Mouse (Mus musculus): ENCODE data around the gene Bfsp2. TPM values are rescaled to one million over a fixed set of nuclear protein-coding genes. Genes with fewer than 3 reads are reported as not detected.

The Bfsp2 gene
- polyA plus RNA-seq (2014; fragmentation: Nextera tagmentation; extraction: Ambion mirVana), result 0.24 and 0.30 TPM in 2 replicates

DNA sequence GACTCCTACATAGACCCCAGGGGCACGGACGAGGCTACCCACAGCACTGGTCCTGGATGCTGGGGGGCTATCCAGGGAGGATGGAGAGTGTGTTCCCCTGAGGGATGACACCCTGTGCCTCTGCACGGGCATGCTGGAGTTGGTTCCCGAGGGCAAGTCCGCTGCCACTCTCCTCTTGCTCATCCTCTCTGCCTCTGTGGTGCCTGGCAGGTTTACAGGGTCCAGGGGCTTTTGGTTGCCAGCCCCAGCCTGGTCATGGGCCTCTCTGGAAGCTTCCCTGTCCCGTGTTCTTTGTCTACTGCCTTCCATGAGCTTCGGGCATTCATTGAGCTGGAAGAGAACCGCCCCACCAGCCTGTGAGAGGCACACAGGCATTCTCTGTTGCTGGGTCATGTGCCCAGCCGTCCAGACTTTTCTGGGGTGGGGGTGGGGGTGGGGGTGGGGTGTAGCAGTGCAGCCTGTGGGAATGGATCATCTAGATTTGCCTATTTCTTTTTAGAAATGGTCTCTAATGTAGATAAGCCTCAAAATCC is at the start of gene Bfsp2:
Gene Bfsp2, minus strand, starts transcription at position 377 of the 533 bp plus-strand sequence.
- H3K9ac ChIP-seq (ENCODE audit: low read length), result no peak within 1 kb of the TSS
- no peak within 1 kb of the TSS for H3K4me2 ChIP-seq (ENCODE audit: low read length)
- no peak within 1 kb of the TSS for H3K4me3 ChIP-seq (ENCODE audit: low read depth, low read length)
- 76% methylated on average over 9 of the region's 9 CpGs for WGBS
- H3K4me1 ChIP-seq (replicated peaks; ENCODE audit: control insufficient read depth, insufficient read depth, low read length), result peaks cover 4% of the 10 kb centered on the region; the same call in 1 of the 2 replicates
- no peak within 1 kb of the TSS for H3K27ac ChIP-seq (ENCODE audit: low read depth)
- no peaks in the 10 kb centered on the region for H3K27me3 ChIP-seq (replicated peaks; ENCODE audit: control insufficient read depth, insufficient read depth, low read length)
- no peaks in the 10 kb centered on the region for H3K36me3 ChIP-seq (ENCODE audit: control insufficient read depth, insufficient read depth, low read length)
- H3K9me3 ChIP-seq (ENCODE audit: control insufficient read depth, low read length), result no peaks in the 10 kb centered on the region
- DNase-seq (ENCODE audit: low spot score) (no peak), ATAC-seq (replicated peaks; ENCODE audit: low FRiP score, low TSS enrichment, low read depth) (no peak)

DNA sequence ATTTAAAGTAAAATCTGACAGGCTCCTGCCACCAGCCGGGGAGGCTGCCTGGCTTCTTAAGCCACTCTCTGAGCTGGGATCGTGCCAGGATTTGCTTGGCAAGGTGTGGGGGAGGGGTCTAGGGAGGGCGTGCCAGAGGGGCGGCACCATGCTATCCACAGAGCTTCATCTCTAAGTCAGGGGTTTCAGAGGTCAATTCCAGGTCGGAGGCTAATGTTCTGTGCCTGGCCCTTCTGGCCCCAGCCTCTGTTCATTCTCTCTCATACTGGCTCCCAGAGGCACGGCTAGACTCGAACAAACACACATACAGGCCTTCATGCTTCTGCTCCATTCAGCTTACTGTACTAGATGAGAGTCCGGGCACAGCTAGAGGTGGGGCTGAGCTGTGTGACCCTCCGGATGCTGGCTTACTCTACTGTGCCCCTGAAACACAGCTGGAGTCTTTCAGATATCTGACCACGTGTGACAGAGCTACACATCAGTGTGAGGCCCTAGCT is 44.9 kb upstream of the Bfsp2 start:
- peaks cover 14% of the 10 kb centered on the region; the same call in 1 of the 2 replicates for H3K4me1 ChIP-seq (replicated peaks; ENCODE audit: control insufficient read depth, insufficient read depth, low read length)
- H3K4me3 ChIP-seq (ENCODE audit: low read depth, low read length), result no peak overlapping the region
- no peak overlapping the region for H3K9ac ChIP-seq (ENCODE audit: low read length)
- H3K27ac ChIP-seq (ENCODE audit: low read depth), result no peak overlapping the region
- no peak for DNase-seq (ENCODE audit: low spot score)
- WGBS, result 16% methylated on average over 10 of the region's 10 CpGs
- no peaks in the 10 kb centered on the region for H3K36me3 ChIP-seq (ENCODE audit: control insufficient read depth, insufficient read depth, low read length)
- ATAC-seq (replicated peaks; ENCODE audit: low FRiP score, low TSS enrichment, low read depth), result no peak
- H3K27me3 ChIP-seq (replicated peaks; ENCODE audit: control insufficient read depth, insufficient read depth, low read length), result no peaks in the 10 kb centered on the region
- H3K4me2 ChIP-seq (ENCODE audit: low read length), result no peak overlapping the region
- H3K9me3 ChIP-seq (ENCODE audit: control insufficient read depth, low read length), result no peaks in the 10 kb centered on the region

DNA sequence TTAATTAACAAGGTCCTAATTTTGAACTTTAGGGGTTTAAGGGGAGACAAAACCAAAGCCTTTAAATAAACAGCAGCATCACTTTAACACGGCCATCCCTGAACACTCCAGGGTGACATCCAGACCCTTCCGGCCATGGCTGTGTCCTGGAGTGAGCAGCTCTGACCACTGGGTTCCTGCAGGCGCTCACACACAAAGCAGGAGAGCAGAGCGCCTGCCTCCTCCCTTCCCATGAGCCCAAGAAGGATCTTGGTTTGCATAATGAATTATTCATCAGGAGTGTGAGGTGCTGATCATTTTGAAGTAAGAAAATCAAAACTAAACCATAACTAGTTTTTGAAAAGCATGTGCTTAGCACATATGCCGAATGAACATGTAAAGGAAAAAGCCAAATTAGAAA is 44.4 kb upstream of the Bfsp2 start:
- Histone ChIP-seq H3K27me3 (replicated peaks; ENCODE audit: control insufficient read depth, insufficient read depth, low read length) (no peaks in the 10 kb centered on the region), H3K9me3 (ENCODE audit: control insufficient read depth, low read length) (no peaks in the 10 kb centered on the region), H3K4me3 (ENCODE audit: low read depth, low read length) (no peak overlapping the region), H3K4me2 (ENCODE audit: low read length) (no peak overlapping the region), H3K36me3 (ENCODE audit: control insufficient read depth, insufficient read depth, low read length) (no peaks in the 10 kb centered on the region), H3K27ac (ENCODE audit: low read depth) (no peak overlapping the region), H3K9ac (ENCODE audit: low read length) (no peak overlapping the region), H3K4me1 (replicated peaks; ENCODE audit: control insufficient read depth, insufficient read depth, low read length) (peaks cover 14% of the 10 kb centered on the region; the same call in 1 of the 2 replicates)
- DNase-seq (ENCODE audit: low spot score) (no peak), ATAC-seq (replicated peaks; ENCODE audit: low FRiP score, low TSS enrichment, low read depth) (no peak)
- 42% methylated on average over 5 of the region's 5 CpGs for WGBS

DNA sequence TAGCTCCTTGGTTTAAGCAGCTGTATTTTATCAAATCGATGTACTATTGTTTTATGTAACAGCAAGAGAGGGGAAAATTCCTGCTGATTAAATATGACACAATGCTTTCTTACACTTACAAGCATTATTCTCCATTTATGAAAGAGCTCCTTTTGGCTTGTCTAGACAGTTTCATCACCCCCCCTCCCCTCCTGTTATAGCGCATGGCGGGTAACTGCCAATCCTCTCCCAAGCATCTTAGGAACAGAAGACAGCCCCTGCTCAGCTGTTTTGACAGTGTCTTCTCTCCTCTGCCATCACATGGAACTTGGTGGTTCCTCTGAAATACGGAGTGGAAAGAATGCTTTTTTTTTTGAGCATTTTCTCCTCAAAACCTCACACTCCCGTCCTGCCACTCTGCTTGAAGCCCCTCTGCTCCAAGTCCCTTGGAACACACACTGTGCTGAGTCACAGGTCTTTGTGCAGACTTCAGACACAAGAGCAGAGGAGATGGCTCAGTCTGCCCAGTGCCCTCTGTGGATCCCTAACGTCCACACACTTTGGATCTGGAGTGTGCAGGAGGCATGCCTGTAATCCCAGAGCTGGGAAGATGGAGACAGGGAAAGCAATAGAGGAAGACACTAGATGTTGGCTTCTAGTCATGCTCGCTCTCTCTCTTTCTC is 43.7 kb upstream of the Bfsp2 start:
- Histone ChIP-seq H3K4me1 (replicated peaks; ENCODE audit: control insufficient read depth, insufficient read depth, low read length) (peaks cover 14% of the 10 kb centered on the region; the same call in 1 of the 2 replicates), H3K9ac (ENCODE audit: low read length) (no peak overlapping the region), H3K36me3 (ENCODE audit: control insufficient read depth, insufficient read depth, low read length) (no peaks in the 10 kb centered on the region), H3K4me3 (ENCODE audit: low read depth, low read length) (no peak overlapping the region), H3K27me3 (replicated peaks; ENCODE audit: control insufficient read depth, insufficient read depth, low read length) (no peaks in the 10 kb centered on the region), H3K4me2 (ENCODE audit: low read length) (no peak overlapping the region), H3K27ac (ENCODE audit: low read depth) (no peak overlapping the region), H3K9me3 (ENCODE audit: control insufficient read depth, low read length) (no peaks in the 10 kb centered on the region)
- 63% methylated on average over 7 of the region's 7 CpGs for WGBS
- no peak for DNase-seq (ENCODE audit: low spot score)
- ATAC-seq (replicated peaks; ENCODE audit: low FRiP score, low TSS enrichment, low read depth), result no peak

DNA sequence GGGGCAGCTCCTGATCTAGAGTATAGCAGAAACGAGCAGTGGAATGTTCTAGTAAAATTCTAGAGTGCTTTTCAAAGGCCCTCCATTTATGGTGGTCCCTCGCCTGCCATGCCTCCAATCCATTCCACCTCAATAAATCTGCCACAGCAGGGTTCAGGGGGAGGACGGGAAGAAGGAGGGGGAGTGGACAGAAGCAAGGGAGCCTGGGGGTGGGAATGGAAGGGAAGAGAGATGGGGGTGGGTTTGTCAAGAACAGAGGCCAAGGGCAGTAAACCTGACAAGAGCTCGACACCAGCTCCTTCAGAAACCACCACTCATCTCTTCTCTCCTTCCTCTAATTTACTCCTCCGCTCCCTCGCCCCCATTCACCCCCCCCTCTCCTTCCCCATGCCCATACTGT is 42.8 kb upstream of the Bfsp2 start:
- no peak overlapping the region for H3K27ac ChIP-seq (ENCODE audit: low read depth)
- H3K9ac ChIP-seq (ENCODE audit: low read length), result no peak overlapping the region
- peaks cover 14% of the 10 kb centered on the region; the same call in 1 of the 2 replicates for H3K4me1 ChIP-seq (replicated peaks; ENCODE audit: control insufficient read depth, insufficient read depth, low read length)
- DNase-seq (ENCODE audit: low spot score) (no peak), ATAC-seq (replicated peaks; ENCODE audit: low FRiP score, low TSS enrichment, low read depth) (no peak; the same call in 1 of the 2 replicates)
- no peaks in the 10 kb centered on the region for H3K36me3 ChIP-seq (ENCODE audit: control insufficient read depth, insufficient read depth, low read length)
- no peak overlapping the region for H3K4me3 ChIP-seq (ENCODE audit: low read depth, low read length)
- no peaks in the 10 kb centered on the region for H3K9me3 ChIP-seq (ENCODE audit: control insufficient read depth, low read length)
- H3K4me2 ChIP-seq (ENCODE audit: low read length), result no peak overlapping the region
- no peaks in the 10 kb centered on the region for H3K27me3 ChIP-seq (replicated peaks; ENCODE audit: control insufficient read depth, insufficient read depth, low read length)
- WGBS, result 33% methylated on average over 6 of the region's 6 CpGs

DNA sequence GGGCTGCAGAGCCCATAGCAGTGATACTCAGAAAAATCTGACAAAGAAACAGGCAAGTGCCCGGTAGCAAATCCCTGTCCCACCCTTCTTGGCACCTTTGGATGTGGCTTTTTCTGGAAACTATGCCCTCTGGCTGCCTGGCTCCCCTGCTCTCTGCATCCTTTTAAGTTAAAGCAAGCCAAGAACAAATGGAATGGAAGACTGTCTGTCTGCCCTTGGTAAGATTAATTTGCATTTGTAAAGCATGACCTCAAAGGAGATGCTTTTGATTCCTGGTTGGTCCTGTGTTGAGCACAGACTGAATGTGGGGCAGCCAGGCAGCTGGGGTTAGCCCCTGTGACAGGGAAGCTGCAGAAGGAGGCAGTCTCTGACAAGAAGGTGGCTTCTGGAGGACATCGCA is 33.7 kb upstream of the Bfsp2 start:
- ATAC-seq (replicated peaks; ENCODE audit: low FRiP score, low TSS enrichment, low read depth), result no peak
- Histone ChIP-seq H3K27ac (ENCODE audit: low read depth) (no peak overlapping the region), H3K9ac (ENCODE audit: low read length) (no peak overlapping the region), H3K27me3 (replicated peaks; ENCODE audit: control insufficient read depth, insufficient read depth, low read length) (no peaks in the 10 kb centered on the region), H3K4me1 (replicated peaks; ENCODE audit: control insufficient read depth, insufficient read depth, low read length) (no peaks in the 10 kb centered on the region), H3K36me3 (ENCODE audit: control insufficient read depth, insufficient read depth, low read length) (no peaks in the 10 kb centered on the region), H3K9me3 (ENCODE audit: control insufficient read depth, low read length) (no peaks in the 10 kb centered on the region), H3K4me2 (ENCODE audit: low read length) (no peak overlapping the region), H3K4me3 (ENCODE audit: low read depth, low read length) (no peak overlapping the region)
- DNase-seq (ENCODE audit: low spot score), result no peak
- WGBS, result 76% methylated on average over 2 of the region's 2 CpGs

DNA sequence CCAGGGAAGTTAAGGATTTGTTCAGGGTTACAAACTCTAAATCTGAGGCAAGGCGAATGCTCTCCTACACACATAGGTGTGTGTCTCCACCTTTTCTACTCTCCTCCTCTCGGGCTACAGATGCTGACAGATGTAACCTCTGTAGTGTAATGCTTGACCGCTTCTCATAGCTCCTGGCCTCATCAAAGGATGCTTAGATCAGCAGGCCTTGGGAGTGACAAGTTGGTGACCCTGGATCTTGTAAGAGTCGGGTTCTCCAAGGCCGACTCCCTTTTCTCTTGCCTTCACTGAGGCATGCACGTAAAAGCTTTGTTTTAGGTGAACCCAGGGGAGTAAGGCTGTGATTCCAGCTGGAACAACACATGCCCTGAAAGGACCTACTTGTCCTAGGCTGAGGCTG is 32.0 kb upstream of the Bfsp2 start:
- Histone ChIP-seq H3K9me3 (ENCODE audit: control insufficient read depth, low read length) (no peaks in the 10 kb centered on the region), H3K4me1 (replicated peaks; ENCODE audit: control insufficient read depth, insufficient read depth, low read length) (no peaks in the 10 kb centered on the region; the same call in 1 of the 2 replicates), H3K4me3 (ENCODE audit: low read depth, low read length) (no peak overlapping the region), H3K9ac (ENCODE audit: low read length) (no peak overlapping the region), H3K27ac (ENCODE audit: low read depth) (no peak overlapping the region), H3K27me3 (replicated peaks; ENCODE audit: control insufficient read depth, insufficient read depth, low read length) (no peaks in the 10 kb centered on the region), H3K36me3 (ENCODE audit: control insufficient read depth, insufficient read depth, low read length) (no peaks in the 10 kb centered on the region), H3K4me2 (ENCODE audit: low read length) (no peak overlapping the region)
- 85% methylated on average over 6 of the region's 6 CpGs for WGBS
- ATAC-seq (replicated peaks; ENCODE audit: low FRiP score, low TSS enrichment, low read depth) (no peak), DNase-seq (ENCODE audit: low spot score) (no peak)

DNA sequence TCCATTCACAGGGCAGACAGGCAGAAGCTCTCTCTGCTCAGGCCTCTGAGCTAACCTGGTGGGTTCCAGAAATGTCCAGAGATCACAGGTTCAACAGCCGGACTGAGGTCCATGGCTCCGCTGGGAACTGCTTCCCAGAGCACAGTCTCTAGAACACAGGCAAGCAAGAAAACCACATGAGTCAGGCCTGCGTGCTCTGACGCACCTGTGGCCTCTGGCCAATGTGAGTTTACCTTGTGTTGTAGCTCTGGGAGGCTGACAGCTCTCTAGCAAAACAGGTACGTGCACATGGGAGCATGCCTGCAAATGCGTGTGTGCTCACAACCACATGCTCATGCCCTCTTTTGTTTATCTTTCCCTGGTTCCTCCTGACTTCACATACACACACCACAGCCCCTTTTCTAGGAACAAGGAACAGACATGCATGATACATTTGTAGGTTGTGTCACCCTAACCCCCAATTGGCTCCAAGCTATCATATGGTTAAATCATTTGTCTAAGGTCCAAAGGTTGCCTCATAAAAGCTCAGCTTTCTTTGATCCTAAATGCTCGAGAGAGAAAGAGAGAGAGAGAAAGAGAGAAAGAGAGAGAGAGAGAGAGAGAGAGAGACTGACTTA is 26.9 kb upstream of the Bfsp2 start:
- WGBS, result 48% methylated on average over 7 of the region's 7 CpGs
- DNase-seq (ENCODE audit: low spot score) (peak; percentile 61), ATAC-seq (replicated peaks; ENCODE audit: low FRiP score, low TSS enrichment, low read depth) (peak; percentile 68; the same call in 1 of the 2 replicates)
- no peaks in the 10 kb centered on the region for H3K36me3 ChIP-seq (ENCODE audit: control insufficient read depth, insufficient read depth, low read length)
- H3K9ac ChIP-seq (ENCODE audit: low read length), result no peak overlapping the region
- no peak overlapping the region for H3K4me2 ChIP-seq (ENCODE audit: low read length)
- H3K4me3 ChIP-seq (ENCODE audit: low read depth, low read length), result no peak overlapping the region
- H3K9me3 ChIP-seq (ENCODE audit: control insufficient read depth, low read length), result no peaks in the 10 kb centered on the region
- H3K27ac ChIP-seq (ENCODE audit: low read depth), result peak overlapping the region; percentile 43; the same call in 1 of the 2 replicates
- H3K4me1 ChIP-seq (replicated peaks; ENCODE audit: control insufficient read depth, insufficient read depth, low read length), result peaks cover 3% of the 10 kb centered on the region
- no peaks in the 10 kb centered on the region for H3K27me3 ChIP-seq (replicated peaks; ENCODE audit: control insufficient read depth, insufficient read depth, low read length)

All from intestine, embryonic 14.5 days (tissue).